Mouse (Mus musculus) left cerebral cortex, postnatal 14 days (tissue): ENCODE results near the gene Tmem229b. TPM values are rescaled to one million over a fixed set of nuclear protein-coding genes. Genes with fewer than 3 reads are reported as not detected.
"Not testable (repeated sequence)": the region's sequence is repeated elsewhere in the genome, so short reads cannot be mapped to it uniquely, and the experiment has no call there.

Source experiments
- DNase-seq, 2 experiments: peaks; one replicate each; pipeline ENCODE4 v3.0.0; 2021 to 2022; ENCODE audit warnings: low spot score in 2 of 2, mixed read lengths in 1 of 2
- intact Hi-C: fragments of 180-260 bp; cut with DNase I; formaldehyde crosslinking; loops from one replicate; pipeline ENCODE4 v1.15.1; 2025
- total RNA-seq, 2 experiments: library from RNA; stranded (reverse); gene quantifications; 2 replicates each; pipeline ENCODE4 v1.2.3; 2021

The Tmem229b gene
- total RNA-seq, 2 experiments from 2014 or later, result 79.2 to 82.3 TPM

- DNase-seq, result no peak
- intact Hi-C loops, result no loop called here
These were observed 35.8 kb downstream of the Tmem229b start for GRCm38 (mm10) chr12:78971649-78972048.

- no peak for DNase-seq
- intact Hi-C loops, result no loop called here
These were observed 36.7 kb downstream of the Tmem229b start for GRCm38 (mm10) chr12:78970725-78971124.

- DNase-seq, intact Hi-C loops: not testable (repeated sequence)
These were observed 42.9 kb downstream of the Tmem229b start for GRCm38 (mm10) chr12:78964496-78964895.

GRCm38 (mm10) chr12:78956405-78956804, 51.0 kb downstream of the Tmem229b start:
- no peak for DNase-seq
- intact Hi-C loops, result no loop called here

- no peak for DNase-seq
- intact Hi-C loops, result no loop called here
These were observed 54.9 kb downstream of the Tmem229b start for GRCm38 (mm10) chr12:78952484-78952883.

GRCm38 (mm10) chr12:78952053-78952452, 55.4 kb downstream of the Tmem229b start:
- no peak for DNase-seq
- intact Hi-C loops, result no loop called here

GRCm38 (mm10) chr12:78947661-78948060, 59.8 kb downstream of the Tmem229b start:
- no peak for DNase-seq
- intact Hi-C loops, result no loop called here

GRCm38 (mm10) chr12:78947161-78947560, 60.3 kb downstream of the Tmem229b start:
- no peak for DNase-seq
- intact Hi-C loops, result no loop called here

- DNase-seq, result no peak
- intact Hi-C loops, result no loop called here
These were observed 64.5 kb downstream of the Tmem229b start for GRCm38 (mm10) chr12:78942931-78943330.

- intact Hi-C loops, result no loop called here
- DNase-seq, result no peak
These were observed 67.3 kb downstream of the Tmem229b start for GRCm38 (mm10) chr12:78940081-78940480.

- intact Hi-C loops, result no loop called here
- no peak for DNase-seq
These were observed 67.9 kb downstream of the Tmem229b start for GRCm38 (mm10) chr12:78939393-78940037.

GRCm38 (mm10) chr12:78936494-78936893, 70.9 kb downstream of the Tmem229b start:
- intact Hi-C loops, result no loop called here
- DNase-seq, result no peak

- intact Hi-C loops, result no loop called here
These were observed 77.5 kb downstream of the Tmem229b start for GRCm38 (mm10) chr12:78929900-78930299.

GRCm38 (mm10) chr12:78927287-78927686, 80.1 kb downstream of the Tmem229b start:
- intact Hi-C loops, result no loop called here
- no peak for DNase-seq

More at GRCm38 (mm10) chr12:78929900-78930299, 77.5 kb downstream of the Tmem229b start:
- no peak for DNase-seq

GRCm38 (mm10) chr12:78923539-78924189, 83.8 kb downstream of the Tmem229b start:
- intact Hi-C loops, result no loop called here
- peak; percentile 18 to 65 for DNase-seq

- intact Hi-C loops, DNase-seq: not testable (repeated sequence)
These were observed 84.5 kb downstream of the Tmem229b start for GRCm38 (mm10) chr12:78922977-78923376.

GRCm38 (mm10) chr12:78922058-78922457, 85.4 kb downstream of the Tmem229b start:
- DNase-seq, result no peak
- intact Hi-C loops, result no loop called here

- no peak for DNase-seq
- intact Hi-C loops, result no loop called here
These were observed 86.0 kb downstream of the Tmem229b start for GRCm38 (mm10) chr12:78921421-78921820.

- peak; percentile 76 to 90 for DNase-seq
- intact Hi-C loops, result loop anchor here (2.0 to 5.0 kb wide), 4 partner anchors 88 to 178 kb away; partner anchors contain the start of genes Pigh and Tmem229b
These were observed 88.2 kb downstream of the Tmem229b start for GRCm38 (mm10) chr12:78919079-78919712.
